Mouse (Mus musculus) midbrain, embryonic 12.5 days (tissue): Measurements from ENCODE around the gene Tmem184a. TPM values are rescaled to one million over a fixed set of nuclear protein-coding genes. Genes with fewer than 3 reads are reported as not detected.

Experiments
- microRNA-seq: library from miRNA; unstranded; fragments of <30 nt; microRNA quantifications from one replicate; pipeline ENCODE4, GENCODE M21; 2017
- polyA plus RNA-seq: library from polyadenylated mRNA; unstranded; fragments of >200 nt; fragmentation: Nextera tagmentation; extraction: Ambion mirVana; gene quantifications from 2 replicates; pipeline ENCODE4 v1.2.1, GENCODE M21; 2016

Gene Tmem184a
- polyA plus RNA-seq, 1 experiment from 2014 or later = 0.75 TPM

Small RNAs within 50 kb of the gene (microRNA-seq; reads per million reads assigned to microRNA genes)
- not detected for gene Mir7037

Other genes starting within 250 kb of the Tmem184a start
- gene Micall2, start 83.6 kb downstream of the Tmem184a start, polyA plus RNA-seq = 7.8 and 8.4 TPM in 2 replicates
- gene Ints1, start 44.2 kb downstream of the Tmem184a start, polyA plus RNA-seq = 36.3 and 39.8 TPM in 2 replicates
- gene Mafk, start 28.4 kb downstream of the Tmem184a start, polyA plus RNA-seq = 11.4 and 11.6 TPM in 2 replicates
- gene Gm26938, start 6.5 kb upstream of the Tmem184a start, polyA plus RNA-seq = not detected in 2 replicates
- 70.5 and 70.8 TPM in 2 replicates for gene Psmg3, start 7.0 kb upstream of the Tmem184a start, polyA plus RNA-seq
- 0.94 and 1.2 TPM in 2 replicates for gene Elfn1, start 88.0 kb upstream of the Tmem184a start, polyA plus RNA-seq